Mouse (Mus musculus): Measurements from ENCODE around the gene Gm38431. TPM values are rescaled to one million over a fixed set of nuclear protein-coding genes. Genes with fewer than 3 reads are reported as not detected.
"Not testable (repeated sequence)": the region's sequence is repeated elsewhere in the genome, so short reads cannot be mapped to it uniquely, and the experiment has no call there.

Gene Gm38431
- polyA plus RNA-seq, 1 experiment from 2014 or later: 2.8 TPM

- WGBS: 86% methylated on average over 27 of the region's 27 CpGs
- no peak for ATAC-seq (ENCODE audit: low FRiP score, low read depth)
- Histone ChIP-seq H3K9ac (no peak within 1 kb of the TSS), H3K4me1 (peaks cover 6% of the 10 kb centered on the region; the same call in 1 of the 2 replicates), H3K4me2 (replicated peaks) (no peak within 1 kb of the TSS), H3K27ac (no peak within 1 kb of the TSS), H3K27me3 (replicated peaks) (no peaks in the 10 kb centered on the region), H3K9me3 (no peaks in the 10 kb centered on the region), H3K4me3 (no peak within 1 kb of the TSS), H3K36me3 (peaks cover 47% of the 10 kb centered on the region)
These were observed 24.7 kb downstream of the Gm38431 start, which contains the start of gene Zglp1 for GRCm38 (mm10) chr9:21067006-21067684. Gene Zglp1 (minus strand): TSS chr9:21067093.

GRCm38 (mm10) chr9:21062928-21063327 lies 28.9 kb downstream of the Gm38431 start:
- WGBS: 91% methylated on average over 2 of the region's 2 CpGs
- Histone ChIP-seq H3K27ac (no peak overlapping the region), H3K4me3 (no peak overlapping the region), H3K36me3 (peaks cover 44% of the 10 kb centered on the region), H3K9me3 (no peaks in the 10 kb centered on the region), H3K4me2 (replicated peaks) (no peak overlapping the region), H3K27me3 (replicated peaks) (no peaks in the 10 kb centered on the region), H3K9ac (no peak overlapping the region), H3K4me1 (no peaks in the 10 kb centered on the region)
- no peak for ATAC-seq (ENCODE audit: low FRiP score, low read depth)

GRCm38 (mm10) chr9:21051578-21051977 lies 40.2 kb downstream of the Gm38431 start:
- Histone ChIP-seq H3K27me3 (replicated peaks) (no peaks in the 10 kb centered on the region), H3K36me3 (no peaks in the 10 kb centered on the region), H3K27ac (no peak overlapping the region), H3K4me2 (replicated peaks) (no peak overlapping the region), H3K4me1 (no peaks in the 10 kb centered on the region), H3K4me3 (no peak overlapping the region), H3K9me3 (no peaks in the 10 kb centered on the region), H3K9ac (no peak overlapping the region)
- 65% methylated on average over 10 of the region's 10 CpGs for WGBS
- no peak for ATAC-seq (ENCODE audit: low FRiP score, low read depth)

- no peaks in the 10 kb centered on the region for H3K9me3 ChIP-seq
- H3K27ac ChIP-seq: no peak overlapping the region
- no peak overlapping the region for H3K4me3 ChIP-seq
These were observed 46.6 kb downstream of the Gm38431 start for GRCm38 (mm10) chr9:21045235-21045634.

GRCm38 (mm10) chr9:21044785-21045184 lies 47.0 kb downstream of the Gm38431 start:
- H3K27me3 ChIP-seq (replicated peaks); H3K9ac ChIP-seq; H3K4me3 ChIP-seq; H3K9me3 ChIP-seq; H3K4me1 ChIP-seq; ATAC-seq (ENCODE audit: low FRiP score, low read depth); H3K27ac ChIP-seq; H3K36me3 ChIP-seq; H3K4me2 ChIP-seq (replicated peaks): not testable (repeated sequence)
- 45% methylated on average over 1 of the region's 1 CpGs for WGBS

More at GRCm38 (mm10) chr9:21045235-21045634, 46.6 kb downstream of the Gm38431 start:
- no peak for ATAC-seq (ENCODE audit: low FRiP score, low read depth)
- Histone ChIP-seq H3K4me1 (no peaks in the 10 kb centered on the region), H3K36me3 (no peaks in the 10 kb centered on the region), H3K4me2 (replicated peaks) (no peak overlapping the region), H3K9ac (no peak overlapping the region), H3K27me3 (replicated peaks) (peaks cover 2% of the 10 kb centered on the region)
- WGBS: 82% methylated on average over 3 of the region's 3 CpGs

GRCm38 (mm10) chr9:21043563-21043962 lies 48.2 kb downstream of the Gm38431 start:
- Histone ChIP-seq H3K4me3 (no peak overlapping the region), H3K9ac (no peak overlapping the region), H3K27me3 (replicated peaks) (peaks cover 17% of the 10 kb centered on the region), H3K27ac (no peak overlapping the region), H3K4me1 (no peaks in the 10 kb centered on the region), H3K9me3 (peaks cover 3% of the 10 kb centered on the region; the same call in 1 of the 2 replicates), H3K4me2 (replicated peaks) (no peak overlapping the region), H3K36me3 (no peaks in the 10 kb centered on the region)
- WGBS: 79% methylated on average over 4 of the region's 4 CpGs
- no peak for ATAC-seq (ENCODE audit: low FRiP score, low read depth)

GRCm38 (mm10) chr9:21041308-21041707 lies 50.5 kb downstream of the Gm38431 start:
- no peak overlapping the region for H3K27ac ChIP-seq
- no peaks in the 10 kb centered on the region for H3K36me3 ChIP-seq
- 59% methylated on average over 4 of the region's 4 CpGs for WGBS
- peaks cover 16% of the 10 kb centered on the region for H3K4me1 ChIP-seq
- H3K9me3 ChIP-seq: peaks cover 3% of the 10 kb centered on the region; the same call in 1 of the 2 replicates
- no peak overlapping the region for H3K9ac ChIP-seq
- H3K4me3 ChIP-seq: no peak overlapping the region
- peaks cover 40% of the 10 kb centered on the region for H3K27me3 ChIP-seq (replicated peaks)
- H3K4me2 ChIP-seq (replicated peaks): no peak overlapping the region
- no peak for ATAC-seq (ENCODE audit: low FRiP score, low read depth)

GRCm38 (mm10) chr9:21039779-21040178 lies 52.0 kb downstream of the Gm38431 start:
- 76% methylated on average over 3 of the region's 3 CpGs for WGBS
- ATAC-seq (ENCODE audit: low FRiP score, low read depth): no peak

GRCm38 (mm10) chr9:21037481-21037891 lies 54.3 kb downstream of the Gm38431 start:
- 2% methylated on average over 31 of the region's 31 CpGs for WGBS
- Histone ChIP-seq H3K27ac (no peak overlapping the region), H3K4me1 (peaks cover 28% of the 10 kb centered on the region), H3K4me2 (replicated peaks) (peak overlapping the region; percentile 59), H3K4me3 (peak overlapping the region; percentile 35), H3K9me3 (peaks cover 3% of the 10 kb centered on the region; the same call in 1 of the 2 replicates), H3K9ac (peak overlapping the region; percentile 26; the same call in 1 of the 2 replicates), H3K27me3 (replicated peaks) (peaks cover 77% of the 10 kb centered on the region), H3K36me3 (no peaks in the 10 kb centered on the region)
- 0 out of 2 replicates have a peak, but pooled peaks have one; percentile 14 for ATAC-seq (ENCODE audit: low FRiP score, low read depth)

More at GRCm38 (mm10) chr9:21039779-21040178, 52.0 kb downstream of the Gm38431 start:
- Histone ChIP-seq H3K9me3 (peaks cover 3% of the 10 kb centered on the region; the same call in 1 of the 2 replicates), H3K27ac (no peak overlapping the region), H3K4me1 (peaks cover 16% of the 10 kb centered on the region), H3K4me2 (replicated peaks) (no peak overlapping the region), H3K4me3 (no peak overlapping the region), H3K36me3 (no peaks in the 10 kb centered on the region), H3K27me3 (replicated peaks) (peaks cover 55% of the 10 kb centered on the region), H3K9ac (no peak overlapping the region)

- Histone ChIP-seq H3K4me3 (peak overlapping the region; percentile 35; the same call in 1 of the 2 replicates), H3K36me3 (no peaks in the 10 kb centered on the region), H3K4me1 (peaks cover 36% of the 10 kb centered on the region), H3K4me2 (replicated peaks) (peak overlapping the region; percentile 59), H3K9me3 (peaks cover 3% of the 10 kb centered on the region; the same call in 1 of the 2 replicates), H3K27me3 (replicated peaks) (peaks cover 85% of the 10 kb centered on the region), H3K9ac (0 out of 2 replicates have a peak overlapping the region, but pooled peaks have one; percentile 8), H3K27ac (no peak overlapping the region)
- 1% methylated on average over 22 of the region's 22 CpGs for WGBS
- ATAC-seq (ENCODE audit: low FRiP score, low read depth): no peak
These were observed 55.1 kb downstream of the Gm38431 start for GRCm38 (mm10) chr9:21036666-21037065.

GRCm38 (mm10) chr9:21036161-21036560 lies 55.6 kb downstream of the Gm38431 start:
- Histone ChIP-seq H3K4me2 (replicated peaks) (no peak overlapping the region), H3K36me3 (no peaks in the 10 kb centered on the region), H3K9me3 (peaks cover 3% of the 10 kb centered on the region; the same call in 1 of the 2 replicates), H3K9ac (no peak overlapping the region), H3K4me1 (peaks cover 41% of the 10 kb centered on the region), H3K27me3 (replicated peaks) (peaks cover 90% of the 10 kb centered on the region), H3K4me3 (no peak overlapping the region), H3K27ac (no peak overlapping the region)
- 7% methylated on average over 20 of the region's 20 CpGs for WGBS
- no peak for ATAC-seq (ENCODE audit: low FRiP score, low read depth)

GRCm38 (mm10) chr9:21035586-21035985 lies 56.2 kb downstream of the Gm38431 start:
- Histone ChIP-seq H3K9me3 (peaks cover 3% of the 10 kb centered on the region; the same call in 1 of the 2 replicates), H3K27me3 (replicated peaks) (peaks cover 94% of the 10 kb centered on the region), H3K4me2 (replicated peaks) (no peak overlapping the region), H3K4me1 (peaks cover 47% of the 10 kb centered on the region), H3K4me3 (0 out of 2 replicates have a peak overlapping the region, but pooled peaks have one; percentile 5), H3K27ac (no peak overlapping the region), H3K36me3 (no peaks in the 10 kb centered on the region), H3K9ac (no peak overlapping the region)
- WGBS: 17% methylated on average over 9 of the region's 9 CpGs
- no peak for ATAC-seq (ENCODE audit: low FRiP score, low read depth)
